In genomic region chr10:20361542-20362449, GRCm38 (mm10) we compare ENCODE assay signal across 8 mouse cellular contexts. TPM values are rescaled to one million over a fixed set of nuclear protein-coding genes. Genes with fewer than 3 reads are reported as not detected.
DNase-seq lines count a peak whose midpoint lies in the region; ATAC-seq lines count a peak whose summit lies in the region.

No protein-coding gene starts in this region.

- no peaks in the 10 kb centered on the region for H3K36me3 ChIP-seq in forebrain, embryonic 15.5 days
- peaks cover 12% of the 10 kb centered on the region for H3K36me3 ChIP-seq in forebrain, embryonic 12.5 days (replicated peaks)
- H3K36me3 ChIP-seq in midbrain, embryonic 13.5 days = 0 out of 2 replicates have a peak, but pooled peaks cover 5% of the 10 kb centered on the region
- H3K36me3 ChIP-seq in midbrain, embryonic 11.5 days (ENCODE audit: control insufficient read depth, insufficient read depth, low read length) = no peaks in the 10 kb centered on the region; the same call in 1 of the 2 replicates
- H3K36me3 ChIP-seq in neural tube, embryonic 12.5 days = peaks cover 8% of the 10 kb centered on the region

- no peaks in the 10 kb centered on the region for H3K27me3 ChIP-seq in forebrain, embryonic 15.5 days
- H3K27me3 ChIP-seq in forebrain, embryonic 12.5 days = no peaks in the 10 kb centered on the region
- H3K27me3 ChIP-seq in midbrain, embryonic 13.5 days = no peaks in the 10 kb centered on the region
- no peaks in the 10 kb centered on the region for H3K27me3 ChIP-seq in midbrain, embryonic 11.5 days (ENCODE audit: control insufficient read depth, insufficient read depth, low read length)
- no peaks in the 10 kb centered on the region for H3K27me3 ChIP-seq in neural tube, embryonic 12.5 days (replicated peaks)

- 64% methylated on average over 10 of the region's 10 CpGs for WGBS in forebrain, embryonic 15.5 days
- 65% methylated on average over 10 of the region's 10 CpGs for WGBS in forebrain, embryonic 12.5 days
- WGBS in midbrain, embryonic 13.5 days = 64% methylated on average over 10 of the region's 10 CpGs
- WGBS in midbrain, embryonic 11.5 days = 65% methylated on average over 10 of the region's 10 CpGs
- 68% methylated on average over 10 of the region's 10 CpGs for WGBS in neural tube, embryonic 12.5 days

- H3K4me2 ChIP-seq in forebrain, embryonic 15.5 days (replicated peaks) = no peak overlapping the region
- H3K4me2 ChIP-seq in forebrain, embryonic 12.5 days = no peak overlapping the region
- H3K4me2 ChIP-seq in midbrain, embryonic 13.5 days (replicated peaks) = no peak overlapping the region
- no peak overlapping the region for H3K4me2 ChIP-seq in midbrain, embryonic 11.5 days
- H3K4me2 ChIP-seq in neural tube, embryonic 12.5 days (replicated peaks) = no peak overlapping the region

- H3K9ac ChIP-seq in forebrain, embryonic 15.5 days (replicated peaks) = no peak overlapping the region
- H3K9ac ChIP-seq in forebrain, embryonic 12.5 days = no peak overlapping the region
- no peak overlapping the region for H3K9ac ChIP-seq in midbrain, embryonic 13.5 days (replicated peaks)
- no peak overlapping the region for H3K9ac ChIP-seq in midbrain, embryonic 11.5 days (ENCODE audit: low read length)
- H3K9ac ChIP-seq in neural tube, embryonic 12.5 days = no peak overlapping the region

- no peak for DNase-seq in midbrain, embryonic 11.5 days (ENCODE audit: low spot score, missing footprints)
- peak; percentile 38 for DNase-seq in forelimb bud, embryonic 11.5 days (ENCODE audit: low read depth, low spot score)
- no peak for DNase-seq in urinary bladder, postnatal 25 days (ENCODE audit: low spot score)
- no peak for DNase-seq in spleen, postnatal 4 days (ENCODE audit: low spot score in 2 of 2)

- H3K4me1 ChIP-seq in forebrain, embryonic 15.5 days = no peaks in the 10 kb centered on the region
- H3K4me1 ChIP-seq in forebrain, embryonic 12.5 days = no peaks in the 10 kb centered on the region
- no peaks in the 10 kb centered on the region for H3K4me1 ChIP-seq in midbrain, embryonic 13.5 days (replicated peaks)
- no peaks in the 10 kb centered on the region for H3K4me1 ChIP-seq in midbrain, embryonic 11.5 days (ENCODE audit: control insufficient read depth, insufficient read depth, low read length)
- H3K4me1 ChIP-seq in neural tube, embryonic 12.5 days = no peaks in the 10 kb centered on the region

- no peak overlapping the region for H3K4me3 ChIP-seq in forebrain, embryonic 15.5 days
- no peak overlapping the region for H3K4me3 ChIP-seq in forebrain, embryonic 12.5 days (replicated peaks)
- H3K4me3 ChIP-seq in midbrain, embryonic 13.5 days (replicated peaks) = no peak overlapping the region
- H3K4me3 ChIP-seq in midbrain, embryonic 11.5 days (ENCODE audit: low read depth, low read length) = no peak overlapping the region
- H3K4me3 ChIP-seq in neural tube, embryonic 12.5 days = no peak overlapping the region

- no peaks in the 10 kb centered on the region for H3K9me3 ChIP-seq in forebrain, embryonic 15.5 days
- H3K9me3 ChIP-seq in forebrain, embryonic 12.5 days = no peaks in the 10 kb centered on the region
- H3K9me3 ChIP-seq in midbrain, embryonic 13.5 days = no peaks in the 10 kb centered on the region
- no peaks in the 10 kb centered on the region for H3K9me3 ChIP-seq in midbrain, embryonic 11.5 days (ENCODE audit: control insufficient read depth, low read length)
- no peaks in the 10 kb centered on the region for H3K9me3 ChIP-seq in neural tube, embryonic 12.5 days

- ATAC-seq in forebrain, embryonic 15.5 days (replicated peaks) = peak; percentile 80
- ATAC-seq in forebrain, embryonic 12.5 days (ENCODE audit: low FRiP score) = no peak
- peak; percentile 75 for ATAC-seq in midbrain, embryonic 13.5 days
- ATAC-seq in midbrain, embryonic 11.5 days (ENCODE audit: low FRiP score) = no peak
- ATAC-seq in neural tube, embryonic 12.5 days (ENCODE audit: low FRiP score, low read depth) = 0 out of 2 replicates have a peak, but pooled peaks have one; percentile 66

- no peak overlapping the region for H3K27ac ChIP-seq in forebrain, embryonic 15.5 days (replicated peaks)
- H3K27ac ChIP-seq in forebrain, embryonic 12.5 days = no peak overlapping the region
- H3K27ac ChIP-seq in midbrain, embryonic 13.5 days = no peak overlapping the region
- H3K27ac ChIP-seq in midbrain, embryonic 11.5 days (ENCODE audit: low read depth, low read length) = no peak overlapping the region
- no peak overlapping the region for H3K27ac ChIP-seq in neural tube, embryonic 12.5 days

RNA-seq across cellular contexts. Expression of gene Mtfr2, which starts 14.2 kb away (rescaled TPM):
- 1.2 and 1.3 TPM in 2 replicates for polyA plus RNA-seq in forebrain, embryonic 15.5 days (2015; fragmentation: Nextera tagmentation; extraction: Ambion mirVana)
- polyA plus RNA-seq in forebrain, embryonic 12.5 days (2016; fragmentation: Nextera tagmentation; extraction: Ambion mirVana) = 2.4 and 3.6 TPM in 2 replicates
- polyA plus RNA-seq in midbrain, embryonic 13.5 days (2015; fragmentation: Nextera tagmentation; extraction: Ambion mirVana) = 1.2 and 1.3 TPM in 2 replicates
- polyA plus RNA-seq in midbrain, embryonic 11.5 days (2014; fragmentation: Nextera tagmentation; extraction: Ambion mirVana) = 1.4 TPM in 2 replicates
- polyA plus RNA-seq in neural tube, embryonic 12.5 days (2016; fragmentation: Nextera tagmentation; extraction: Ambion mirVana) = 1.1 and 1.2 TPM in 2 replicates

RNA-seq across cellular contexts. Expression of gene Bclaf1, which starts 49.5 kb away (rescaled TPM):
- 133 and 134 TPM in 2 replicates for polyA plus RNA-seq in forebrain, embryonic 15.5 days (2015; fragmentation: Nextera tagmentation; extraction: Ambion mirVana)
- 178 and 187 TPM in 2 replicates for polyA plus RNA-seq in forebrain, embryonic 12.5 days (2016; fragmentation: Nextera tagmentation; extraction: Ambion mirVana)
- polyA plus RNA-seq in midbrain, embryonic 13.5 days (2015; fragmentation: Nextera tagmentation; extraction: Ambion mirVana) = 153 and 157 TPM in 2 replicates
- polyA plus RNA-seq in midbrain, embryonic 11.5 days (2014; fragmentation: Nextera tagmentation; extraction: Ambion mirVana) = 176 and 188 TPM in 2 replicates
- polyA plus RNA-seq in neural tube, embryonic 12.5 days (2016; fragmentation: Nextera tagmentation; extraction: Ambion mirVana) = 139 and 143 TPM in 2 replicates

Comparison
In these comparisons a context has a peak if more than half of its experiments do, and no peak if none do; other contexts are left out.
1. ATAC-seq: peak in forebrain, embryonic 15.5 days (single experiment), midbrain, embryonic 13.5 days (single experiment) and neural tube, embryonic 12.5 days (single experiment); none in forebrain, embryonic 12.5 days (single experiment) and midbrain, embryonic 11.5 days (single experiment).